Mouse (Mus musculus) stomach, postnatal 0 days (tissue): ENCODE measurements around the gene Hist1h2br. TPM values are rescaled to one million over a fixed set of nuclear protein-coding genes. Genes with fewer than 3 reads are reported as not detected.
A peak's percentile ranks its signal among the peaks of the same experiment; 100 is the strongest.
"Not testable (repeated sequence)": the region's sequence is repeated elsewhere in the genome, so short reads cannot be mapped to it uniquely, and the experiment has no call there.

ENCODE experiments used
- ATAC-seq: fragments of 200-750 bp; cut with Nextera tagmentation; 2 replicates; pipeline ENCODE4 v1.8.0; 2017; ENCODE audit not compliant: low FRiP score, low TSS enrichment
- DNase-seq: peaks from one replicate; pipeline ENCODE4 v3.0.0-alpha.2; 2016; ENCODE audit warnings: low spot score
- H3K27ac ChIP-seq: fragments of 300-500 bp; sonication (generic); replicated peaks from 2 replicates; pipeline ENCODE4 v1.5.1; 2014; ENCODE audit warnings: mild to moderate bottlenecking, control low read depth
- H3K27me3 ChIP-seq: fragments of 300-500 bp; sonication (generic); 2 replicates; pipeline ENCODE4 v1.6.1; 2014; ENCODE audit warnings: low read length; ENCODE audit not compliant: control insufficient read depth, insufficient read depth
- H3K36me3 ChIP-seq: fragments of 300-500 bp; sonication (generic); 2 replicates; pipeline ENCODE4 v1.6.1; 2014; ENCODE audit warnings: low read length, mixed read lengths; ENCODE audit not compliant: control insufficient read depth, insufficient read depth
- H3K4me1 ChIP-seq: fragments of 300-500 bp; sonication (generic); replicated peaks from 2 replicates; pipeline ENCODE4 v1.6.1; 2014; ENCODE audit warnings: antibody characterized with exemption; ENCODE audit not compliant: control insufficient read depth, insufficient read depth
- H3K4me2 ChIP-seq: fragments of 300-500 bp; sonication (generic); replicated peaks from 2 replicates; pipeline ENCODE4 v1.6.1; 2014; ENCODE audit warnings: low read depth, mild to moderate bottlenecking, control low read depth, moderate library complexity
- H3K4me3 ChIP-seq: fragments of 300-500 bp; sonication (generic); 2 replicates; pipeline ENCODE4 v1.5.1; 2014; ENCODE audit warnings: low read depth, low read length, control low read depth
- H3K9ac ChIP-seq: fragments of 300-500 bp; sonication (generic); 2 replicates; pipeline ENCODE4 v1.6.1; 2014; ENCODE audit warnings: mild to moderate bottlenecking, low read length, control low read depth, mixed read lengths
- H3K9me3 ChIP-seq: fragments of 300-500 bp; sonication (generic); 2 replicates; pipeline ENCODE4 v1.6.1; 2016; ENCODE audit warnings: low read length; ENCODE audit not compliant: control insufficient read depth
- CTCF ChIP-seq: IDR thresholded peaks from 2 replicates; pipeline ENCODE4 v1.5.1; 2016; ENCODE audit warnings: antibody characterized with exemption, low read depth, mild to moderate bottlenecking, moderate library complexity
- EP300 ChIP-seq: optimal IDR thresholded peaks from 2 replicates; pipeline ENCODE3; 2016; ENCODE audit warnings: antibody characterized with exemption
- WGBS: fragments of 180-500 bp; shearing (Covaris S2); extraction: QIAGEN DNeasy Blood & Tissue Kit; methylation state at CpG from one replicate; pipeline ENCODE4 v1.1.7; 2014; 5-methylcytosine and 5-hydroxymethylcytosine counted together
- polyA plus RNA-seq: library from polyadenylated mRNA; unstranded; fragments of >200 nt; fragmentation: Nextera tagmentation; extraction: Ambion mirVana; gene quantifications from 2 replicates; pipeline ENCODE4 v1.2.1, GENCODE M21; 2015

The Hist1h2br gene
- polyA plus RNA-seq, 1 experiment from 2014 or later: 10.0 TPM

GRCm38 (mm10) chr13:21820082-21820890 is 13.3 kb upstream of the Hist1h2br start:
- H3K9ac ChIP-seq, ATAC-seq, H3K27ac ChIP-seq, H3K4me3 ChIP-seq, H3K4me2 ChIP-seq, H3K4me1 ChIP-seq, H3K9me3 ChIP-seq, H3K27me3 ChIP-seq, DNase-seq, H3K36me3 ChIP-seq: not testable (repeated sequence)
- 64% methylated on average over 6 of the region's 16 CpGs for WGBS

DNA sequence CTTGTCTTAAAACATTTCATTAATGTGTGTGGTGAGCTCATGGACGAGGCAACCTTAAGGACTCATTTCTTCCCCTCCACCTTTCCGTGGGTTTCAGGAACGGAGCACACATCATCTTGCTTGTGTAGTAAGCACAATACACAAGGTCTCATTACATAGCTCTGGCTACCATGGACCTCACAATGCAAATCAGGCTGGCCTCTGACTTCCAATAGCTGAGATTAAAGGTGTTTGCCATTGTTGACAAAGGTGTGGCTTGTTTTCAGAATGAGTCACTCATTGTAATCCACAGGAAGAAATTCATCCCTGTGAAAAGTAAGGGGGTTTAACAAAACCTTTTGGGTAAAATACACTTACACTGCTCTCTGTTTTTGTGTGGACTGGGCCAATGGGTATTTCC is 5.0 kb upstream of the Hist1h2br start:
- no peak overlapping the region for H3K9ac ChIP-seq
- no peaks in the 10 kb centered on the region for H3K4me1 ChIP-seq
- no peak overlapping the region for H3K4me3 ChIP-seq
- H3K36me3 ChIP-seq: no peaks in the 10 kb centered on the region
- H3K9me3 ChIP-seq: no peaks in the 10 kb centered on the region
- H3K27me3 ChIP-seq: no peaks in the 10 kb centered on the region
- 56% methylated on average over 3 of the region's 3 CpGs for WGBS
- peak; percentile 52 for DNase-seq
- 0 out of 2 replicates have a peak overlapping the region, but pooled peaks have one; percentile 24 for H3K27ac ChIP-seq
- ATAC-seq: peak; percentile 44; the same call in 1 of the 2 replicates
- H3K4me2 ChIP-seq: no peak overlapping the region
- TF ChIP-seq CTCF: no peak
- TF ChIP-seq EP300: no peak

DNA sequence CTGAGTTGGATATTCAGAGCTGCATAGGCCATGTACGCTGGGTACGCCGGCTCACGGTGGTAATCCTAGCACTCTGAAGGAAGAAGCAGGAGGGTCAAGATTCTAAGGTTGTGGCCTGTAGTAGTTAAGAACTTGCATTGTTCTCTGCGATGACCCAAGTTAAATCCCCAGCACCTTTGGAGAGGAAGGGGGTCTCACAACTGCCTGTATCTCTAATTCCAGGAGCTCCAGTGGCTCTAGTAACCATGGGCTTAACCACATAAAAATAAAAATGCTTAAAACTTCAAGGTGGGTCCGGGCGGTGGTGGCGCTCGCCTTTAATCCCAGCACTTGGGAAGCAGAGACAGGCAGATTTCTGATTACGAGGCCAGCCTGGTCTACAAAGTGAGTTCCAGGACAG is 3.2 kb upstream of the Hist1h2br start:
- Histone ChIP-seq H3K4me2 (no peak overlapping the region), H3K27ac (no peak overlapping the region), H3K36me3 (no peaks in the 10 kb centered on the region), H3K9ac (no peak overlapping the region), H3K4me3 (no peak overlapping the region), H3K4me1 (no peaks in the 10 kb centered on the region), H3K27me3 (no peaks in the 10 kb centered on the region), H3K9me3 (no peaks in the 10 kb centered on the region)
- TF ChIP-seq EP300 (no peak), CTCF (no peak)
- ATAC-seq: no peak
- 91% methylated on average over 10 of the region's 10 CpGs for WGBS
- no peak for DNase-seq

- not testable (repeated sequence) for H3K4me1 ChIP-seq, H3K4me3 ChIP-seq, H3K9ac ChIP-seq, H3K36me3 ChIP-seq, H3K27ac ChIP-seq, DNase-seq, H3K4me2 ChIP-seq, H3K27me3 ChIP-seq, H3K9me3 ChIP-seq
- peak; percentile 82 for ATAC-seq
- 0% methylated on average over 18 of the region's 58 CpGs for WGBS
Observed at GRCm38 (mm10) chr13:21831418-21832394, 1.8 kb upstream of the Hist1h2br start, which contains the start of gene Hist1h4n. TSS of gene Hist1h4n (minus strand) at chr13:21832196.

DNA sequence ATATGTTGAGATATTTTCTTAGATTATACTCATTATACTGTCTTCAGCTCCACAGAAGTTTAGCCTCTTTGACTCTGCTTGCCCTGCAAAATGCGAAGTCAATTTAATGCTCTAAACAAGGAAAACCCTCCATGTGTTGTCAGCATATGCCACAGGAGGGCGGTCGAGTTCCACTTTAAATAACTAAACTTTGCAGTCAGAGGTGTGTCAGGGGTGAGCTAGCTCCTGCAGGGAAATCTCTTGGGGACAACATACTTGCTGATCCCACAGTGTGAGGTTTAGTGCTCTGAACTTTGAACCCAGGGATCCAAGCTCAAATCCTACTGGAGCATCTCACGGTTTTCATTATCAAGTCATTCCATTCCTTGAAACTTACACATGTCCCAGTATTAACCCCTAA is 7.0 kb downstream of the Hist1h2br start:
- not testable (repeated sequence) for H3K36me3 ChIP-seq, H3K4me1 ChIP-seq, DNase-seq, H3K4me2 ChIP-seq, H3K9me3 ChIP-seq, H3K27me3 ChIP-seq, H3K27ac ChIP-seq, H3K4me3 ChIP-seq, H3K9ac ChIP-seq
- ATAC-seq: peak; percentile 75
- no CpG with 5 or more reads among the region's 4 CpGs for WGBS

- not testable (repeated sequence) for H3K27ac ChIP-seq, ATAC-seq, DNase-seq, H3K4me2 ChIP-seq, H3K27me3 ChIP-seq, H3K9ac ChIP-seq, H3K36me3 ChIP-seq, H3K4me3 ChIP-seq, H3K4me1 ChIP-seq, H3K9me3 ChIP-seq
Observed at GRCm38 (mm10) chr13:21846356-21846755, 12.8 kb downstream of the Hist1h2br start.
